Mouse (Mus musculus) intestine, embryonic 14.5 days (tissue): Measurements from ENCODE around the gene Tcf7l2. TPM values are rescaled to one million over a fixed set of nuclear protein-coding genes. Genes with fewer than 3 reads are reported as not detected.
A peak's percentile ranks its signal among the peaks of the same experiment; 100 is the strongest.

Source experiments
- ATAC-seq: fragments of 200-750 bp; cut with Nextera tagmentation; replicated peaks from 2 replicates; pipeline ENCODE4 v1.8.0; 2017; ENCODE audit warnings: low read depth, moderate number of reproducible peaks, moderate TSS enrichment, moderate library complexity; ENCODE audit not compliant: low FRiP score, low TSS enrichment
- DNase-seq: peaks from one replicate; pipeline ENCODE4 v3.0.0-alpha.2; 2018; ENCODE audit warnings: low spot score
- H3K27ac ChIP-seq: fragments of 300-500 bp; sonication (generic); 2 replicates; pipeline ENCODE4 v1.5.1; 2014; ENCODE audit warnings: low read depth, mild to moderate bottlenecking, control low read depth
- H3K27me3 ChIP-seq: fragments of 300-500 bp; sonication (generic); replicated peaks from 2 replicates; pipeline ENCODE4 v1.6.1; 2014; ENCODE audit warnings: low read length, control low read depth; ENCODE audit not compliant: control insufficient read depth, insufficient read depth
- H3K36me3 ChIP-seq: fragments of 300-500 bp; sonication (generic); 2 replicates; pipeline ENCODE4 v1.6.1; 2014; ENCODE audit warnings: low read length, control low read depth; ENCODE audit not compliant: control insufficient read depth, insufficient read depth
- H3K4me1 ChIP-seq: fragments of 300-500 bp; sonication (generic); replicated peaks from 2 replicates; pipeline ENCODE4 v1.6.1; 2014; ENCODE audit warnings: low read length, control low read depth, mixed read lengths; ENCODE audit not compliant: control insufficient read depth, insufficient read depth
- H3K4me2 ChIP-seq: fragments of 300-500 bp; sonication (generic); 2 replicates; pipeline ENCODE4 v1.6.1; 2014; ENCODE audit warnings: low read length
- H3K4me3 ChIP-seq: fragments of 300-500 bp; sonication (generic); 2 replicates; pipeline ENCODE4 v1.5.1; 2014; ENCODE audit warnings: low read depth, low read length, control low read depth, mixed read lengths
- H3K9ac ChIP-seq: fragments of 300-500 bp; sonication (generic); 2 replicates; pipeline ENCODE4 v1.6.1; 2014; ENCODE audit warnings: mild to moderate bottlenecking, low read length
- H3K9me3 ChIP-seq: fragments of 300-500 bp; sonication (generic); 2 replicates; pipeline ENCODE4 v1.6.1; 2016; ENCODE audit warnings: low read length, control low read depth; ENCODE audit not compliant: control insufficient read depth
- WGBS: fragments of 180-500 bp; shearing (Covaris S2); extraction: QIAGEN DNeasy Blood & Tissue Kit; methylation state at CpG from one replicate; pipeline ENCODE4 v1.1.7; 2014; 5-methylcytosine and 5-hydroxymethylcytosine counted together
- polyA plus RNA-seq: library from polyadenylated mRNA; unstranded; fragments of >200 nt; fragmentation: Nextera tagmentation; extraction: Ambion mirVana; gene quantifications from 2 replicates; pipeline ENCODE4 v1.2.1, GENCODE M21; 2014

The Tcf7l2 gene
- polyA plus RNA-seq, 1 experiment from 2014 or later = 97.2 TPM

DNA sequence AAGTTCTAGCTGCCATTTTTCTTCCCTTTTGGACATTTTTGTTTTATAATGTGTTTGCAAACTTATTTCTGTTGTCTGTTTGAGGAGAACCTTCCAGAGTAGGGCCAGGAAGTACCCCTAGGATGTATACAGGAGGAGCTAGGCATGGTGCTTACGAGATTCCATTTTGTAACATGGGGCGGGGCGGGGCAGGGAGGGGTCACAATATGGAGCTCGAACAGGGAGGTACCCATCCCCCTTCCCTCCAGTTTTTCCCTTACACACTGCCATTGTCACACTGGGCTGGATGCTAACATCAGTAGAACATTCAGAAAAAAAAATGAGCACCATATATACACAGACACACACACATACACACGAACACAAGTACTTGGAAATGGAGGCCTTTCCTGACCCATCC, 187.1 kb downstream of the Tcf7l2 start:
- H3K4me1 ChIP-seq = 0 out of 2 replicates have a peak, but pooled peaks cover 3% of the 10 kb centered on the region
- no peaks in the 10 kb centered on the region for H3K27me3 ChIP-seq
- no peak overlapping the region for H3K4me2 ChIP-seq
- DNase-seq (no peak), ATAC-seq (no peak)
- no peaks in the 10 kb centered on the region for H3K9me3 ChIP-seq
- no peak overlapping the region for H3K27ac ChIP-seq
- no peak overlapping the region for H3K9ac ChIP-seq
- 92% methylated on average over 5 of the region's 5 CpGs for WGBS
- no peak overlapping the region for H3K4me3 ChIP-seq
- H3K36me3 ChIP-seq = peaks cover 31% of the 10 kb centered on the region

DNA sequence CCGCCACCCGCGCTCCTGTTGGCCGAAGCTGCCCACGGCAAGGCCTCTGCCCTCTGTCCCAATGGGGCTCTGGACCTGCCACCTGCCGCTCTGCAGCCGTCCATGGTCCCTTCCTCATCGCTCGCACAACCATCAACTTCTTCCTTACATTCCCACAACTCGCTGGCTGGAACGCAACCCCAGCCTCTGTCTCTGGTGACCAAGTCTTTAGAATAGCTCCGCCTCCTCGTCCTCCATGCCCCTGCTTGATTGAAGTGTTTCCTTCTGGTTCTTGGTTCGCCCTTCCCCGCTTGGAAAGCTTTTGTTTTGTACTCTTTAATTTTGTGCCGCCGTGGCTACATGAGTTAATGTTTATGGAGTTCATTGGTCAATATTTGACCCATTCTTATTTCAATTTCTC, 190.0 kb downstream of the Tcf7l2 start:
- Histone ChIP-seq H3K27ac (no peak overlapping the region), H3K4me1 (no peaks in the 10 kb centered on the region), H3K9me3 (no peaks in the 10 kb centered on the region), H3K4me2 (no peak overlapping the region), H3K9ac (no peak overlapping the region), H3K4me3 (no peak overlapping the region), H3K36me3 (peaks cover 17% of the 10 kb centered on the region), H3K27me3 (no peaks in the 10 kb centered on the region)
- ATAC-seq = no peak
- 95% methylated on average over 17 of the region's 17 CpGs for WGBS
- no peak for DNase-seq

DNA sequence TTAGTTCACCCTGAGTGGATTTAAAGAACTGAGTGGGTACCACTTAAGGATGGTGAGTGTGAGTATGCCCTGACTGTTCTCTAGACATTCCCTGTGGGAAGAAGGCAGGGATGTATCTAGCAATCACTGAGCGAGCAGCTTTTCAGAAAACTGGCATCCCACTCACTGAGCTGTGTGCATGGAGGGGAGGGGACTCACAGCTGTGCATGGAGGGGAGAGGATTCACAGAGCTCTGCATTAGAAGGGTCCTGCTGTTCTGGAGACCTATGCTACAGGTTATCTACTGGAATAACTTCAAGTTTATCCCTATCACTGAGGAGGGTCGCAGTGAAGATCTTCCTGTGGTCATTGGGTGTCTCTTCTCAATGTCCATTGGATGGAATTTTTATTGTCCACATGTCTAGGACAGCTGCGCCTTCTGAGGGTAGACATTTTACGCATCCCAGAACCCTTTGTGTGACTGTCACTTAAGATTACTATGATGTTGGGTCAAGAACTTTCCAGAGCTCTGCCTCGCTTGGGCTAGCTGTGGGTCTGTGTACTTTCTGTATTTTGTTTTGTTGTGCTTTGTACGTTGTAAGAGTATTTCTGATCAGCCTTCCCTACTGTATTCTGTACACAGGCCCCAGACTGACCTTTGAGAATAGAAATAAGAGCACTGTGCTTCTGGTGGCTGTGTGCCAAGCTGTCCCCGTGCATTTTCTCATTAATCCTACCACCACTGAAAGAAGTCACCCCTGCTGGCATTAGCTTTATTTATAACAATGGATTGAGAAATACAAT, 192.5 kb downstream of the Tcf7l2 start:
- Histone ChIP-seq H3K4me3 (no peak overlapping the region), H3K27me3 (no peaks in the 10 kb centered on the region), H3K9ac (no peak overlapping the region), H3K36me3 (peaks cover 6% of the 10 kb centered on the region), H3K4me1 (no peaks in the 10 kb centered on the region), H3K4me2 (no peak overlapping the region), H3K9me3 (no peaks in the 10 kb centered on the region), H3K27ac (no peak overlapping the region)
- DNase-seq (no peak), ATAC-seq (no peak)
- WGBS = 72% methylated on average over 7 of the region's 7 CpGs

DNA sequence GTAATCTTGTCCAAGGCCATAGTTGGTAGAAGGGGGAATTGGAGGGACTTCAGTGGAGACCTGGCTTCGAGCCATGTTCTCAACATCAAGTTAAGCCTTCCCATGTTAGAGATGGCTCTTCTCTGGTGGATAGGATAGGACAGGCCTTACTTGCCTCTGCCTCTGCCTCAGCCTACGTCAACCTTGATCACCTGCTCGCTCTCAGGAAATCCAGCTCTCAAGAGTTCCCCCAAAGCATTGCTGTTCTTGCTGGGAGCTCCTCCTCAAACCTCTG, 193.0 kb downstream of the Tcf7l2 start:
- Histone ChIP-seq H3K4me1 (no peaks in the 10 kb centered on the region), H3K4me2 (no peak overlapping the region), H3K4me3 (no peak overlapping the region), H3K36me3 (peaks cover 6% of the 10 kb centered on the region), H3K27ac (no peak overlapping the region), H3K27me3 (no peaks in the 10 kb centered on the region), H3K9ac (no peak overlapping the region), H3K9me3 (no peaks in the 10 kb centered on the region)
- 93% methylated on average over 3 of the region's 3 CpGs for WGBS
- DNase-seq (no peak), ATAC-seq (no peak)

- 93% methylated on average over 3 of the region's 3 CpGs for WGBS
- no peak for ATAC-seq
- H3K4me2 ChIP-seq = no peak overlapping the region
- no peak for DNase-seq
- no peaks in the 10 kb centered on the region for H3K9me3 ChIP-seq
- H3K4me1 ChIP-seq = 0 out of 2 replicates have a peak, but pooled peaks cover 6% of the 10 kb centered on the region
- no peaks in the 10 kb centered on the region for H3K36me3 ChIP-seq
- no peak overlapping the region for H3K4me3 ChIP-seq
- no peak overlapping the region for H3K9ac ChIP-seq
- H3K27ac ChIP-seq = no peak overlapping the region
- H3K27me3 ChIP-seq = no peaks in the 10 kb centered on the region
Measured at GRCm38 (mm10) chr19:55937026-55937425, 195.4 kb downstream of the Tcf7l2 start.

GRCm38 (mm10) chr19:55938254-55939046, 196.8 kb downstream of the Tcf7l2 start:
- ATAC-seq = no peak
- no peaks in the 10 kb centered on the region for H3K27me3 ChIP-seq
- no peak overlapping the region for H3K9ac ChIP-seq
- peak; percentile 37 for DNase-seq
- H3K27ac ChIP-seq = no peak overlapping the region
- H3K4me3 ChIP-seq = no peak overlapping the region
- H3K4me1 ChIP-seq = 0 out of 2 replicates have a peak, but pooled peaks cover 6% of the 10 kb centered on the region
- WGBS = 89% methylated on average over 21 of the region's 21 CpGs
- H3K36me3 ChIP-seq = no peaks in the 10 kb centered on the region
- H3K9me3 ChIP-seq = no peaks in the 10 kb centered on the region
- H3K4me2 ChIP-seq = no peak overlapping the region

DNA sequence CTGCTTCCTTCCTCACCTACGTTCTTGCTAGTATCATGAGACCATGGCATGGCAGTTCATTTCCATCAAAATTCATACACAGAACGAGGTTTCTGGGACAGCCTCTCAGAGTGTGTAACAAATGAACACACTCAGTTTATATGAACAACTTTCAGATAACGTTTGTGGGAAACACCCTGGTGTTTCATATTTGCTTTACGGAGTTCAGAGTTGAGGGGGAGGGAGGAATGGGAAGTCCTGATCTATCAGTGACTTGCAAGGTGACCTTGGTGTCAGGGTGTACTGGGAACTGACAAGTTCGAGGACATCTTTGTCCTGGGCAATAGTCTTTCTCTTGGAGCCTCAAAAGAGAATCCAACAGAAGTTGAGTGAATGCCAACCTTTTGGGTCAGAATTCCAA, 197.5 kb downstream of the Tcf7l2 start:
- no peak overlapping the region for H3K9ac ChIP-seq
- no peak overlapping the region for H3K4me2 ChIP-seq
- no peaks in the 10 kb centered on the region for H3K9me3 ChIP-seq
- H3K27ac ChIP-seq = no peak overlapping the region
- no peaks in the 10 kb centered on the region for H3K36me3 ChIP-seq
- WGBS = 77% methylated on average over 5 of the region's 5 CpGs
- H3K27me3 ChIP-seq = no peaks in the 10 kb centered on the region
- 0 out of 2 replicates have a peak, but pooled peaks cover 6% of the 10 kb centered on the region for H3K4me1 ChIP-seq
- no peak for ATAC-seq
- no peak overlapping the region for H3K4me3 ChIP-seq
- peak; percentile 31 for DNase-seq

- H3K9ac ChIP-seq = no peak overlapping the region
- no peak overlapping the region for H3K27ac ChIP-seq
- ATAC-seq (no peak), DNase-seq (peak; percentile 27)
- 0 out of 2 replicates have a peak, but pooled peaks cover 6% of the 10 kb centered on the region for H3K4me1 ChIP-seq
- no peak overlapping the region for H3K4me3 ChIP-seq
- H3K4me2 ChIP-seq = no peak overlapping the region
- H3K9me3 ChIP-seq = no peaks in the 10 kb centered on the region
- 91% methylated on average over 4 of the region's 4 CpGs for WGBS
- no peaks in the 10 kb centered on the region for H3K27me3 ChIP-seq
- no peaks in the 10 kb centered on the region for H3K36me3 ChIP-seq
Measured at GRCm38 (mm10) chr19:55939719-55940118, 198.1 kb downstream of the Tcf7l2 start.
